Mouse (Mus musculus): ENCODE results near the gene Nfkb1. TPM values are rescaled to one million over a fixed set of nuclear protein-coding genes. Genes with fewer than 3 reads are reported as not detected.
A peak's percentile ranks its signal among the peaks of the same experiment; 100 is the strongest.

Nfkb1 gene
- polyA plus RNA-seq, 1 experiment from 2014 or later, result 10.2 TPM

GRCm38 (mm10) chr3:135592011-135592410 is 99.3 kb downstream of the Nfkb1 start:
- peak; percentile 28 for DNase-seq (ENCODE audit: low spot score)
- Histone ChIP-seq H3K9me3 (ENCODE audit: control insufficient read depth, low read length) (no peaks in the 10 kb centered on the region), H3K4me3 (replicated peaks; ENCODE audit: low read length) (no peak overlapping the region), H3K9ac (no peak overlapping the region), H3K27ac (no peak overlapping the region), H3K4me1 (replicated peaks; ENCODE audit: control insufficient read depth, insufficient read depth, low read length) (no peaks in the 10 kb centered on the region), H3K36me3 (replicated peaks; ENCODE audit: control insufficient read depth, insufficient read depth) (peaks cover 53% of the 10 kb centered on the region), H3K27me3 (ENCODE audit: control insufficient read depth, insufficient read depth, low read length) (no peaks in the 10 kb centered on the region), H3K4me2 (replicated peaks) (no peak overlapping the region)
- ATAC-seq (ENCODE audit: low FRiP score), result 0 out of 2 replicates have a peak, but pooled peaks have one; percentile 39
- WGBS, result 85% methylated on average over 4 of the region's 4 CpGs

GRCm38 (mm10) chr3:135591376-135591775 is 100.0 kb downstream of the Nfkb1 start:
- no peak overlapping the region for H3K4me3 ChIP-seq (replicated peaks; ENCODE audit: low read length)
- H3K4me1 ChIP-seq (replicated peaks; ENCODE audit: control insufficient read depth, insufficient read depth, low read length), result no peaks in the 10 kb centered on the region
- no peak overlapping the region for H3K9ac ChIP-seq
- H3K27me3 ChIP-seq (ENCODE audit: control insufficient read depth, insufficient read depth, low read length), result no peaks in the 10 kb centered on the region
- H3K27ac ChIP-seq, result no peak overlapping the region
- H3K36me3 ChIP-seq (replicated peaks; ENCODE audit: control insufficient read depth, insufficient read depth), result peaks cover 58% of the 10 kb centered on the region
- no peaks in the 10 kb centered on the region for H3K9me3 ChIP-seq (ENCODE audit: control insufficient read depth, low read length)
- DNase-seq (ENCODE audit: low spot score) (no peak), ATAC-seq (ENCODE audit: low FRiP score) (0 out of 2 replicates have a peak, but pooled peaks have one; percentile 2)
- no peak overlapping the region for H3K4me2 ChIP-seq (replicated peaks)
- WGBS, result 82% methylated on average over 5 of the region's 5 CpGs

DNA sequence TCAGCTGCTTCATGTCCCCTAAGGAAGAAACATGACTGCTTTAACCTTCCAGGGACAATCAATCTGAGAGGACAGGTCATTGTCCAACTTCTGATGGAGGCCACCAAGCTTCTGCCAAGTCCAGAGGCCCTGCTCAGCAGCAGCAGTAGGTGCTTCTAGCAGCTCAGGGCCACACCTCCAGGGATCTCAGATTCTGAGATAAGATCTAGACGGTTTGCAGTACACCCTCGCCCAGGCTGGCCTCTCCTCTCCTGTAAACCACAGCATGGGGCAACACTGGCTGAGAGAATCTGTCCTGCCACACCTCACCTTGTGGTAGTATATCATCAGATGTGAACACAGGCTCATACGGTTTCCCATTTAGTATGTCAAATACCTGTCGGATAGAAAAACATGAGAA is 100.9 kb downstream of the Nfkb1 start:
- Histone ChIP-seq H3K9ac (no peak overlapping the region), H3K4me2 (replicated peaks) (no peak overlapping the region), H3K4me1 (replicated peaks; ENCODE audit: control insufficient read depth, insufficient read depth, low read length) (no peaks in the 10 kb centered on the region), H3K4me3 (replicated peaks; ENCODE audit: low read length) (no peak overlapping the region), H3K27ac (no peak overlapping the region), H3K36me3 (replicated peaks; ENCODE audit: control insufficient read depth, insufficient read depth) (peaks cover 63% of the 10 kb centered on the region), H3K9me3 (ENCODE audit: control insufficient read depth, low read length) (no peaks in the 10 kb centered on the region), H3K27me3 (ENCODE audit: control insufficient read depth, insufficient read depth, low read length) (no peaks in the 10 kb centered on the region)
- WGBS, result 91% methylated on average over 4 of the region's 4 CpGs
- no peak for ATAC-seq (ENCODE audit: low FRiP score)
- DNase-seq (ENCODE audit: low spot score), result no peak

GRCm38 (mm10) chr3:135586471-135586880 is 104.9 kb downstream of the Nfkb1 start:
- Histone ChIP-seq H3K4me1 (replicated peaks; ENCODE audit: control insufficient read depth, insufficient read depth, low read length) (0 out of 2 replicates have a peak, but pooled peaks cover 2% of the 10 kb centered on the region), H3K4me3 (replicated peaks; ENCODE audit: low read length) (no peak overlapping the region), H3K27me3 (ENCODE audit: control insufficient read depth, insufficient read depth, low read length) (no peaks in the 10 kb centered on the region), H3K9me3 (ENCODE audit: control insufficient read depth, low read length) (no peaks in the 10 kb centered on the region), H3K9ac (no peak overlapping the region), H3K4me2 (replicated peaks) (no peak overlapping the region), H3K36me3 (replicated peaks; ENCODE audit: control insufficient read depth, insufficient read depth) (peaks cover 59% of the 10 kb centered on the region), H3K27ac (no peak overlapping the region)
- 87% methylated on average over 4 of the region's 4 CpGs for WGBS
- DNase-seq (ENCODE audit: low spot score), result no peak
- no peak for ATAC-seq (ENCODE audit: low FRiP score)

DNA sequence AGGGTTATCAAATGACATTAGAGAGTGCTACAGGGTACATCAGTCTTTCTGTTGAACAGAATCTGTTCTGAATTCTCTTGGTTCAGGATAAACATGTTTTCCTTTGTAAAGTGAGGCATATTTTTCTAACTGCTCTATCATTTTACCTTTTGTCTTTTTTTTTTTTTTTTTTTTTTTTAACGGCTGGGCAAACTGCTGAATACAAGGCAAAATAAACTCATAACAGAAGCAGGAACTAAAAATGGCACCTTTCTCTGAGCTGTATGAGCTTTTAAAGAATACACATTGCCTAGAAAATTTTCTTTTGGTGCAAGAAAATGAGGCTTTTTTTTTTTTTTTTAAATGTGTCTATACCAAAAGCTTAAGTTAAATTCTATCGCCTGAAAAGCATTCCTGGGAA is 105.3 kb downstream of the Nfkb1 start:
- Histone ChIP-seq H3K9ac (no peak overlapping the region), H3K27ac (no peak overlapping the region), H3K9me3 (ENCODE audit: control insufficient read depth, low read length) (no peaks in the 10 kb centered on the region), H3K4me3 (replicated peaks; ENCODE audit: low read length) (no peak overlapping the region), H3K4me2 (replicated peaks) (no peak overlapping the region), H3K27me3 (ENCODE audit: control insufficient read depth, insufficient read depth, low read length) (no peaks in the 10 kb centered on the region), H3K4me1 (replicated peaks; ENCODE audit: control insufficient read depth, insufficient read depth, low read length) (0 out of 2 replicates have a peak, but pooled peaks cover 3% of the 10 kb centered on the region), H3K36me3 (replicated peaks; ENCODE audit: control insufficient read depth, insufficient read depth) (peaks cover 57% of the 10 kb centered on the region)
- DNase-seq (ENCODE audit: low spot score), result no peak
- ATAC-seq (ENCODE audit: low FRiP score), result no peak
- WGBS, result 93% methylated on average over 2 of the region's 2 CpGs

DNA sequence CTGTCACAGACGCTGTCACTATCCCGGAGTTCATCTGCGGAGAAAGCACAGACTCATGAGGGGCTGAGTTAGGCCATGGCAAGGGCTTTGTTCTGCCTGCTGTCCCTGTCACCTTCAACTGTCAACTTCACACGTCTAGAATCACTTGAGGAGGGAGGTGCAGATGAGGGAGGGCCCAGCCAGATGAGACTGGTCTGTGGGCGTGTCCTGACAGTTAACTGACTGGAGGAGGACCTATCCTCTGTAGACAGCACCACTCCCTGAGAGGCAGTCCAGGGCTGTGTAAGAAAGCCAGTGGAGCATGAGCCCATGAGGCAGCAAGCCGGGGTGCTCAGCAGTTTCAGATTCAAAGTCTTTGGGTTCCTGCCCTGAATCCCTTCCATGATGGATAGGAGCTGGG is 105.9 kb downstream of the Nfkb1 start:
- H3K4me3 ChIP-seq (replicated peaks; ENCODE audit: low read length), result no peak overlapping the region
- H3K36me3 ChIP-seq (replicated peaks; ENCODE audit: control insufficient read depth, insufficient read depth), result peaks cover 54% of the 10 kb centered on the region
- no peaks in the 10 kb centered on the region for H3K9me3 ChIP-seq (ENCODE audit: control insufficient read depth, low read length)
- no peaks in the 10 kb centered on the region for H3K27me3 ChIP-seq (ENCODE audit: control insufficient read depth, insufficient read depth, low read length)
- WGBS, result 49% methylated on average over 6 of the region's 6 CpGs
- no peak overlapping the region for H3K9ac ChIP-seq
- DNase-seq (ENCODE audit: low spot score), result no peak
- H3K4me1 ChIP-seq (replicated peaks; ENCODE audit: control insufficient read depth, insufficient read depth, low read length), result 0 out of 2 replicates have a peak, but pooled peaks cover 3% of the 10 kb centered on the region
- no peak overlapping the region for H3K27ac ChIP-seq
- ATAC-seq (ENCODE audit: low FRiP score), result no peak
- H3K4me2 ChIP-seq (replicated peaks), result no peak overlapping the region

DNA sequence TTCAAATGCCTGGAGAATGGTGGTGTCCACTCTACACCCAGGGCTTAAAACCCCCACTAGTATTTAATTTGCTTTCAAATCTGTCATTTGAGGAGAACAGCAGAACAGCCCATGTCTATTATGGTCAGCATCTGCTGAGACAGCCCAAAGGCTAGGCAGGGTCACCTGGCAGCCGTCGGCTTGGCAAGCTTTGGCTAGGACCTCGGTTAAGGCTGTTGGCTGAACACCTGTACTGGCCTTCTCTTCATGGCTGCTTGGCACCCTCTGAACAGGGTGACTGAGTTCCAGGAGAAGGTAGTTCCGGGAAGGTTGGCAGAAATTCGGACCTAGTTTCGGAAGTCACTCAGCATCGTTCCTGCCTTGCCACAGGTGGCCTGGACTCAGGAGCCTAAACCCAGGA is 109.1 kb downstream of the Nfkb1 start:
- no peak overlapping the region for H3K4me3 ChIP-seq (replicated peaks; ENCODE audit: low read length)
- peaks cover 30% of the 10 kb centered on the region for H3K36me3 ChIP-seq (replicated peaks; ENCODE audit: control insufficient read depth, insufficient read depth)
- no peak for DNase-seq (ENCODE audit: low spot score)
- H3K9me3 ChIP-seq (ENCODE audit: control insufficient read depth, low read length), result no peaks in the 10 kb centered on the region
- no peak overlapping the region for H3K4me2 ChIP-seq (replicated peaks)
- ATAC-seq (ENCODE audit: low FRiP score), result no peak
- H3K4me1 ChIP-seq (replicated peaks; ENCODE audit: control insufficient read depth, insufficient read depth, low read length), result 0 out of 2 replicates have a peak, but pooled peaks cover 3% of the 10 kb centered on the region
- 91% methylated on average over 7 of the region's 7 CpGs for WGBS
- no peaks in the 10 kb centered on the region for H3K27me3 ChIP-seq (ENCODE audit: control insufficient read depth, insufficient read depth, low read length)
- H3K27ac ChIP-seq, result no peak overlapping the region
- H3K9ac ChIP-seq, result no peak overlapping the region

DNA sequence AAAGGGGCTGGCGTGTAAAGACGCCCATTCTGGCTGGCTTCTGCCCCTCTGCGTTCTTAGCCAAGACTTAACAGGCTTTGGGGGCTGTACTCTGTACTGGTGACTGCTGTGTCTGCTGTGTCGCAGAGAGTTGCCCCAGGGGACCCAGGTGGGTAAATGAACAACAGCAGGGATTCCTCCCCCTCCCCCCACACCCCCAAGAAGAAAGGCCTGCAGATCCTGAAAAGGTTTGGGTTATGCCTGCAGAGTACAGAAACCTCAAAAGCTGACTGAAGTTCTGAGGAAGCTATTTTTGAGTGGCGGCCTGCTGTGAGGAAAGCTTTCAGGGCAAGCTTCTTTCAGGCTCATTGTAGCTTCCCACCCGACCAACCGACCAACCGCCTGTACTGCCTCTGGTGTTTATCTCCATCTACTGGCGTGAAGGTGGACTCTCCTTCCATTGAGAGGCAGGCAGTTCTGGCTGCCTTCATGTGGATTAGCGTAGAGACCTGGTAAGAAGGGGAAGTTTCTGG is 109.7 kb downstream of the Nfkb1 start:
- Histone ChIP-seq H3K4me2 (replicated peaks) (no peak overlapping the region; the same call in 1 of the 2 replicates), H3K27me3 (ENCODE audit: control insufficient read depth, insufficient read depth, low read length) (no peaks in the 10 kb centered on the region), H3K36me3 (replicated peaks; ENCODE audit: control insufficient read depth, insufficient read depth) (peaks cover 24% of the 10 kb centered on the region), H3K9ac (no peak overlapping the region), H3K9me3 (ENCODE audit: control insufficient read depth, low read length) (no peaks in the 10 kb centered on the region), H3K27ac (no peak overlapping the region; the same call in 1 of the 2 replicates), H3K4me3 (replicated peaks; ENCODE audit: low read length) (no peak overlapping the region), H3K4me1 (replicated peaks; ENCODE audit: control insufficient read depth, insufficient read depth, low read length) (0 out of 2 replicates have a peak, but pooled peaks cover 3% of the 10 kb centered on the region)
- WGBS, result 10% methylated on average over 10 of the region's 10 CpGs
- ATAC-seq (ENCODE audit: low FRiP score) (peak; percentile 75), DNase-seq (ENCODE audit: low spot score) (peak; percentile 67)

DNA sequence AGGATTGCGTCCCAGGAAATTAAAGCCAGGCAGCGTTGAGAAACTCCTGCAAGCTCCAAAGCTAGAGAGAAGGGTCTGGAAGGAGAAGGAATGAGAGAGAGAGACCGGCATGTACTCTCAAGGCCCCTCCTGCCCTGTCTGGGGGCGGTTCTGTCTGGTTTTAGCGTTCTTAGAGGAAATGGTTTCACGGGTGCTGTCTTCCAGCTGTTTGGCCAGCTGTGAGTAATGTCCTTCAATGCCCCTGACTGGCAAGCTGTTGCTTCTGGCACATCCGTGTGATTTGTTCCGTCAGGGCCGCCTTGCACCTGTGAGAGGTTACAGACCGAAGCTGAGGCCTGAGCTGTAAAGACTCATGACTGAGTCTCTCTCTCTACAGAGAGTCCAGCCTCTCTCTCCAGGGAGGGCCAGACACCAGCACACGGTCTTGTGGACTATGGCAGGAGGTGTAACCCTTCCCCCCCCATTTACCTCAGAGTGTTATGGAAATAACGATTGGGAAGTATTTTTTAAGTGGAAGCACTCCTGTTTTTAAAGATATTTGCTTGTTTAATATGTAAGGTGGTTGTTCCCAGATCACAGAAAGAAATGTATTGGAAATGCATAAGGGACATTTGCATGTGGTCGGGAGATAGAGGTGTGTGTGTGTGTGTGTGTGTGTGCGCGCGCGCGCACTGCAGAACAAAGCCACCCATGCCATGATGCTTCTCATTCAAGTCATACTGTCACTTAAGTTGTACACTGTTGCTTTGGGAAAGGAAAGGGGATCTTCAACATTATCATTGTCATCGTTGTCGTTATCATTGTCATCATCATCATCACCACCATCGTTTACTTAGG is 110.7 kb downstream of the Nfkb1 start:
- Histone ChIP-seq H3K9me3 (ENCODE audit: control insufficient read depth, low read length) (no peaks in the 10 kb centered on the region), H3K9ac (no peak overlapping the region), H3K4me1 (replicated peaks; ENCODE audit: control insufficient read depth, insufficient read depth, low read length) (0 out of 2 replicates have a peak, but pooled peaks cover 3% of the 10 kb centered on the region), H3K27ac (no peak overlapping the region), H3K4me3 (replicated peaks; ENCODE audit: low read length) (no peak overlapping the region), H3K36me3 (replicated peaks; ENCODE audit: control insufficient read depth, insufficient read depth) (peaks cover 18% of the 10 kb centered on the region), H3K27me3 (ENCODE audit: control insufficient read depth, insufficient read depth, low read length) (no peaks in the 10 kb centered on the region), H3K4me2 (replicated peaks) (no peak overlapping the region)
- DNase-seq (ENCODE audit: low spot score) (no peak), ATAC-seq (ENCODE audit: low FRiP score) (no peak)
- 82% methylated on average over 21 of the region's 21 CpGs for WGBS

Data from hindbrain, embryonic 14.5 days (tissue).